Mouse (Mus musculus) testis, adult 2 months (tissue): ENCODE results near the gene Syngr2.

Source experiments
- CTCF ChIP-seq: fragments of 200-500 bp; IDR thresholded peaks from 2 replicates; pipeline ENCODE4 v1.5.1; 2012; ENCODE audit warnings: low read depth, mild to moderate bottlenecking, inconsistent platforms, low read length, moderate library complexity; ENCODE audit not compliant: control insufficient read depth, insufficient read depth, insufficient replicate concordance
- POLR2A ChIP-seq: fragments of 200-500 bp; IDR thresholded peaks from 2 replicates; pipeline ENCODE4 v1.6.1; 2012; ENCODE audit warnings: low read depth, mild to moderate bottlenecking, inconsistent platforms, low read length, moderate library complexity; ENCODE audit not compliant: control insufficient read depth

- TF ChIP-seq POLR2A = peak; percentile 92
- TF ChIP-seq CTCF = no peak
These were observed 39.7 kb downstream of the Syngr2 start, which contains the start of gene Birc5 for GRCm38 (mm10) chr11:117848985-117849671.
